Mouse (Mus musculus): ENCODE results near the gene Rom1.

DNA sequence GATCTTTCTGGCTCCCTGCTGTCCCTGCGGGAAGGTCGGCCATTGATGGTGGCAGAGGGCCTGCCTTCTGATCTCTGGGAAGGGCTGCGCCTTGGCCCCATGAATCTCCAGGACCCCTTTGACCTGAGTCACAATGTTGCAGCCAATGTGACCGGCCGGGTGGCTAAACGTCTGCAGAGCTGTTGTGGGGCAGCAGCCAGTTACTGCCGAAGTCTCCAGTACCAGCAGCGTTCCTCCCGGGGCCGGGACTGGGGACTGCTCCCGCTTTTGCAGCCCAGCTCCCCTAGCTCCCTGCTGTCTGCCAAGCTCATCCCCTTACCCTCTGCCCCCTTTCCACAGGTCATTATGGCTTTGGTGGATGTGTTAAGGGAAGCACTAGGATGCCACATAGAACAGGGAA lies 35.9 kb upstream of the Rom1 start:
- TF ChIP-seq POLR2A (IDR thresholded peaks at IDR 0.05; ENCODE audit: extremely low read depth, insufficient read depth, low read length) = no peak
- no peak for TF ChIP-seq CTCF (IDR thresholded peaks at IDR 0.05; ENCODE audit: low read depth, low read length)
